Mouse (Mus musculus): ENCODE data around the gene Mrpl16. TPM values are rescaled to one million over a fixed set of nuclear protein-coding genes. Genes with fewer than 3 reads are reported as not detected.
A peak's percentile ranks its signal among the peaks of the same experiment; 100 is the strongest.

Mrpl16 gene
- polyA plus RNA-seq, 1 experiment, result 20.8 TPM

DNA sequence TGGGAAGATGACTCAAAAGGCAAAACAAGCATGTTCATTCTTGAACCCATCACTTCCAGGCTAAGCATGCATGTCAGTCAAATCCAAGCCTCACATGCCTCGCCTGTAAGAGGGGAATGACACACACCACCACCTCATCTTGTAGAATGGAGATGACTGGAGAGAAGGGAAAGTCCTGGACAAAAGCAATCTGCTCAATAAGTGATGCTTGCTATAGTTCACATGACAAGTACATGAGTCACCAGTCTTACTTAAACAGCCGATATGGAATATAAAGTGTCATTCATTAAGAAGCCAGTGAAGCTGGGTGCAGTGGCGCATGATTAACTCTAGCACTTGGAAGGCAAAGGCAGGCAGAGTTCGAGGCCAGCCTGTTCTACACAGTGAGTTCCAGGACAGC lies 42.9 kb downstream of the Mrpl16 start:
- H3K27ac ChIP-seq (ENCODE audit: insufficient read depth, low read depth, low read length), result no peak overlapping the region; the same call in 1 of the 2 replicates
- TF ChIP-seq CTCF (IDR thresholded peaks at IDR 0.05; ENCODE audit: low read depth, low read length), result no peak
- no peak for TF ChIP-seq POLR2A (IDR thresholded peaks at IDR 0.05; ENCODE audit: borderline replicate concordance, low read depth, low read length)
- H3K4me1 ChIP-seq (ENCODE audit: control insufficient read depth, insufficient read depth, low read length), result peaks cover 54% of the 10 kb centered on the region
- no peak overlapping the region for H3K4me3 ChIP-seq (ENCODE audit: insufficient read depth, low read length)

DNA sequence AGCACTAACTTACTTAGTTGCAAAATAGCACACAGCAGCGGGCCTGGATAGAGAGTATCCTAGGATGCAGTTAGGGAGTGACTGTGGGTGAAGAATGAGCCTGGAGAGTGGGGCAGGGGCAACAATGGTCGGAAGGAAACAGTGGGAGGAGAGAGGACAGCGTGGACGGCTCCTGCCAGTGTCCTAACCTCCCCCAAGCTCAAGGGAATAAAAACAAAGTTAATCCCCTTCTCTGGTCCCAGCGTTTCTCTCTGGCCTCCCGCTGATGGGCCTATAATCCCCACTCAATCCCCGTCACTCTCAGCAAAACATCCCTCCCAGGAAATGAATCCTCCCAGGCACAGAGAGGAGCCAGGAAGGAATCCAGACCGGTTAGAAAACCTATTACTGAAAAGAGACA lies 43.5 kb downstream of the Mrpl16 start:
- peaks cover 52% of the 10 kb centered on the region for H3K4me1 ChIP-seq (ENCODE audit: control insufficient read depth, insufficient read depth, low read length)
- TF ChIP-seq CTCF (IDR thresholded peaks at IDR 0.05; ENCODE audit: low read depth, low read length) (no peak), POLR2A (IDR thresholded peaks at IDR 0.05; ENCODE audit: borderline replicate concordance, low read depth, low read length) (no peak)
- no peak overlapping the region for H3K4me3 ChIP-seq (ENCODE audit: insufficient read depth, low read length)
- no peak overlapping the region; the same call in 1 of the 2 replicates for H3K27ac ChIP-seq (ENCODE audit: insufficient read depth, low read depth, low read length)

DNA sequence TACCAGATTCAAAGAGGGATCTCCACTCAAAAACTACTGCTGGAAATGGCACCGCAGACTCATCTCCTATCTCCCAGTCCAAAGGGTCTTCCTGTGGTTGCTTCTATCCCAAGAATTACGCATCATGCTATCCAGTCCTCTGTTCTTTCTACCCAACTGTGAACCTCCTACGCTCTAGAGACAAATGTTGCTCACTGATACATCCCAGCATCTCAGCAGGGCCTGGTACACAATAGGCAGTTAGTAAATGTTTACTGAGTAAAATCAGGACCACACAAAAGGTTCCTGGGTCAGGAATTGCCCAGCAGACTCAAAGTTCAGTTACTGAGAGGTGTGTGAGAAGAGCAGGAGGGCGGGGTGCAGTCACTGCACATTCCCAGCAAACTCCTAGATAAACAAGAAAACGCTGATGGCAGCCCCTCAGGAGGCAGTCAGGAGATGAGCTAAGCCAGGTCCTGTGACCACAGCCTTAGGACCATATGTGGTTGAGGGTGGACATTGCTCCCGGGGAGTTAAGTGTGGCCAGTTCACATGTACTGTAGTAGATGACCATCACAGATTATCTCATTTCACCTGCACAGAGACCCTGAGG lies 44.6 kb downstream of the Mrpl16 start:
- peaks cover 49% of the 10 kb centered on the region for H3K4me1 ChIP-seq (ENCODE audit: control insufficient read depth, insufficient read depth, low read length)
- TF ChIP-seq CTCF (IDR thresholded peaks at IDR 0.05; ENCODE audit: low read depth, low read length), result no peak
- no peak for TF ChIP-seq POLR2A (IDR thresholded peaks at IDR 0.05; ENCODE audit: borderline replicate concordance, low read depth, low read length)

DNA sequence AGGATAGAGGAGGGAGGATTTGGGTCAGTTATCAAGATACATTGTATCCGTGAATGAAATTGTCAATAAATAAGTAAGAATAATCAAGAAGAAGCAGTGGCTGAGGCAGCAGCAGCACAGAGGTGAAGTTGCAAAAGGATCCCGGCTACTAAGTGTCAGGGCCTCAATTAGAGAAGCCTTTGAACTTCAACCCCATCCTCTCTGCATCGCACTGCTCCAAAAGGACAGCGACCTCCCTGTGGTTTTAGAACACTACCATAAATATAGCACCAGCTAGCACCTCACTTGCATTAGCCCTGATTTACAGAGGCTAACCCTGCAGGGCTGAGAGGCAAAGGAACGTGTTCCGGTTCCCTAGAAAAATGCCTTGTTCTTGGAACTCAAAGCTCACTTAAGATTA lies 46.5 kb downstream of the Mrpl16 start:
- Histone ChIP-seq H3K4me1 (ENCODE audit: control insufficient read depth, insufficient read depth, low read length) (peaks cover 35% of the 10 kb centered on the region), H3K4me3 (ENCODE audit: insufficient read depth, low read length) (no peak overlapping the region), H3K27ac (ENCODE audit: insufficient read depth, low read depth, low read length) (no peak overlapping the region)
- TF ChIP-seq CTCF (IDR thresholded peaks at IDR 0.05; ENCODE audit: low read depth, low read length) (no peak), POLR2A (IDR thresholded peaks at IDR 0.05; ENCODE audit: borderline replicate concordance, low read depth, low read length) (no peak)

More for the DNA sequence above, 44.6 kb downstream of the Mrpl16 start:
- Histone ChIP-seq H3K4me3 (ENCODE audit: insufficient read depth, low read length) (no peak overlapping the region), H3K27ac (ENCODE audit: insufficient read depth, low read depth, low read length) (no peak overlapping the region)

DNA sequence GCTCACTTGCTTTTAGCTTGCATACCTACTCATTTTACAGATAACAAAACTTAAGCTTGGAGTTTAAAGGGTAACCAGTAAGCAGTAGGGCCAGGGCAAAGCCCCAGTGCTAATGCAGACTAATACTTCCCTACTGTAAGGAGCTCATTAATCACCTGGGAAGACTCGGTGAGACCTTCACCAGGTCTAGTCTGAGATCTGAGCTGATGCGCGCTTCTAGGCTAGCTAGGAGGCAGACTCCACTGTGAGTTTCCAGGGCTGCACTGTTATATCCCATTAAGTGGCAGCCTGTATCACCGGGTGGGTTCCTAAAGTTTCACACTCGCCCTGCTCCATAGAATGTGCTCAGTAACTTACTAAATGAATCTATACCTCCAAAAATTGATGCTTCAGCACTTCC lies 47.4 kb downstream of the Mrpl16 start:
- peak overlapping the region; percentile 90; the same call in 1 of the 2 replicates for H3K4me3 ChIP-seq (ENCODE audit: insufficient read depth, low read length)
- no peak for TF ChIP-seq POLR2A (IDR thresholded peaks at IDR 0.05; ENCODE audit: borderline replicate concordance, low read depth, low read length)
- no peak for TF ChIP-seq CTCF (IDR thresholded peaks at IDR 0.05; ENCODE audit: low read depth, low read length)

DNA sequence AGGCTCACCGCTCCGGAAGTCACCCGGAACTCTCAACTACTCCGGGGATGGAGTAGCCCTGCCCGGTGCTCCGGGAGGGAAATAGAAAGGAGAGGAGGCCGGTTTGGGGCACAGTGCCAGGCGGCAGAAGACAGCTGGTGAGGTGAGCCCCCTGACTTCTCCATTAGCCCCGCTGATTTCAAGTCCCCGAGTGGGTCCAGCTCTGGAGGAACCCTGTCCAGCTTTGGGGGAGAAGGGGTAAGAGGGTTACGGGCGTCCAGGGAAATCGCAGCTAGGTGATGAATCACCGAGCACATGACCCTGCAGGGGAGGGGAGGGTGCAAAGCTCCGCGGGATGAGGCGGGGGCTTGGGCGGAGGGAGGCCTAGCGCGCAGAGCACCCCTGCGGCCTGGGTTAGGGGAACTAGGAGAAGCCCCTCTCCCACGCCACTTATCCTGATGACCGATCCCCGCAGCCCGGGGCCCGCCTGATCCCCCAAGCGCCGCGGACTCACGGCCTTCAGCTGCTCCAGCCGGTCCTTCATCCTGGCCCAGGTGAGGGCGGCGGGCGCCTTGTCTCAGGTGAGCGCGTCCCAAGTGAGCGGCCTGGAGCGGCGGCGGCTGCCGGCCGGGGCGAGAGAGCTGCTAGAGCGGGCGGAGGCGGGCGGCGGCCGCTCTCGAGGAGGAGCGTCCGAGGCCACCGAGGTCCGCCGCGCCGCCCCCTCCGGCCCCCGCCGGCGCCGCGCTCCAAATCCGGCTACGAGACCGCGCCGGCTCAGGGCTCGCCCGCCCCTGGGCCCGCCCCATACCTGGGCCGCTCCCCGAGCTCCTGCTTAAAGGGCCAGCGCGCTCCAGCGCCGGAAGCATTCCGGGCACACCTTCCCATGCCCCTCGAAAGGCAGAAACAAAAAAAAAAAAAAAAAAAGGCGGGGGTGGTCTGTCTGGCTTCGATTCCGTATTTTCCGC lies 48.3 kb downstream of the Mrpl16 start:
- peaks cover 26% of the 10 kb centered on the region for H3K4me1 ChIP-seq (ENCODE audit: control insufficient read depth, insufficient read depth, low read length)
- peak overlapping the region; percentile 90 for H3K4me3 ChIP-seq (ENCODE audit: insufficient read depth, low read length)
- no peak for TF ChIP-seq POLR2A (IDR thresholded peaks at IDR 0.05; ENCODE audit: borderline replicate concordance, low read depth, low read length)
- TF ChIP-seq CTCF (IDR thresholded peaks at IDR 0.05; ENCODE audit: low read depth, low read length), result no peak
- H3K27ac ChIP-seq (ENCODE audit: insufficient read depth, low read depth, low read length), result peak overlapping the region; percentile 53

More for the DNA sequence above, 47.4 kb downstream of the Mrpl16 start:
- H3K27ac ChIP-seq (ENCODE audit: insufficient read depth, low read depth, low read length), result no peak overlapping the region
- H3K4me1 ChIP-seq (ENCODE audit: control insufficient read depth, insufficient read depth, low read length), result peaks cover 28% of the 10 kb centered on the region

GRCm38 (mm10) chr19:11819143-11819700 lies 49.0 kb downstream of the Mrpl16 start, which contains the start of gene Stx3:
TSS of gene Stx3 (minus strand) at chr19:11819403.
- H3K4me1 ChIP-seq (ENCODE audit: control insufficient read depth, insufficient read depth, low read length), result peaks cover 25% of the 10 kb centered on the region
- peak within 1 kb of the TSS; percentile 90 for H3K4me3 ChIP-seq (ENCODE audit: insufficient read depth, low read length)
- TF ChIP-seq CTCF (IDR thresholded peaks at IDR 0.05; ENCODE audit: low read depth, low read length) (no peak), POLR2A (IDR thresholded peaks at IDR 0.05; ENCODE audit: borderline replicate concordance, low read depth, low read length) (no peak)
- H3K27ac ChIP-seq (ENCODE audit: insufficient read depth, low read depth, low read length), result peak within 1 kb of the TSS; percentile 53

DNA sequence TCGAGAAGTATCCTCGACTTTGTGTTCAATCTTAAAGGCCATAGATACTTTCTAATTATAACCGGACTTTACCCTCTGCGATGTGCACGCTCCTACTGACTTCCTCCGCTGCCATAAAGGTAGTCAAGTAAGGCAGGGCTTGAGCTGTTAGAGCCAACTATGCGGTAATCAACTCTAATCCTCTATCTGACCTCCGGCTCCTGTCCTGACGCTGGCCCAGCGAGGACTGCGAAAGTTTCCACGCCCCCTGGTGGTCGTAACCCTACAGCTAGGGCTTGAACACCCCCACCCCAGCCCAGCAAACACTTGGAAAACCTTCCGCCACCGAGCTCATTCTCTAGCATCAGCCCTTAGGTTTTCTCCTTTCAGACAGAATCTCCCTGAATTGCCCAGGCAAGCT lies 49.6 kb downstream of the Mrpl16 start:
- no peak for TF ChIP-seq POLR2A (IDR thresholded peaks at IDR 0.05; ENCODE audit: borderline replicate concordance, low read depth, low read length)
- TF ChIP-seq CTCF (IDR thresholded peaks at IDR 0.05; ENCODE audit: low read depth, low read length), result peak; percentile 40; the same call in 1 of the 2 replicates
- H3K27ac ChIP-seq (ENCODE audit: insufficient read depth, low read depth, low read length), result no peak overlapping the region
- H3K4me3 ChIP-seq (ENCODE audit: insufficient read depth, low read length), result peak overlapping the region; percentile 90

DNA sequence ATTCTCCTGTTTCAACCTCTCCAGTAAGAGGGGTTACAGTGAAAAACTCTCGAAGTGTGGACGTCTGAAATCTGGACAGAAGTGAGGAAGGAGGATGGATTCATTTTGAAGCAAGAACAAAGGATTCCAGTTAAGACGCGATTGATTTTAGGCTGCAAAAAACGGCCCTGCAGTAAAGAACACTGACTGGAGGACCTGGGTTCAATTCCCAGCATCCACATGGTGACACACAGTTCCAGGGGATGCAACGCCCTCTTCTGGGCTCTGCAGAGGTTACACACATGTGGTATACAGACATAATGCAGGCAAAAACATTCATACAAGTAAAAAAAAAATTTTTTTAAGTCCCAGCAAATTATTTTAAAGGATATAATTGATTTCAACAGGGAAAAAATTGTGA lies 50.0 kb downstream of the Mrpl16 start:
- TF ChIP-seq POLR2A (IDR thresholded peaks at IDR 0.05; ENCODE audit: borderline replicate concordance, low read depth, low read length), result no peak
- no peak for TF ChIP-seq CTCF (IDR thresholded peaks at IDR 0.05; ENCODE audit: low read depth, low read length)
- H3K27ac ChIP-seq (ENCODE audit: insufficient read depth, low read depth, low read length), result no peak overlapping the region
- peaks cover 24% of the 10 kb centered on the region for H3K4me1 ChIP-seq (ENCODE audit: control insufficient read depth, insufficient read depth, low read length)
- no peak overlapping the region for H3K4me3 ChIP-seq (ENCODE audit: insufficient read depth, low read length)

More for the DNA sequence above, 49.6 kb downstream of the Mrpl16 start:
- H3K4me1 ChIP-seq (ENCODE audit: control insufficient read depth, insufficient read depth, low read length), result peaks cover 26% of the 10 kb centered on the region

Measured in bone marrow macrophage, adult 2 months (primary cell).